Mouse (Mus musculus): ENCODE measurements at regions not wholly inside any gene's neighbourhood (a gene's known extent, or its start where the extent isn't known, plus 50 kb on each side); places are given as distances from the start of the nearest gene placed in this dataset.

- ATAC-seq (ENCODE audit: poor library complexity, severe bottlenecking), result no peak
Measured at GRCm38 (mm10) chr7:133521936-133522335, 80.0 kb downstream of the Tex36 start.

DNA sequence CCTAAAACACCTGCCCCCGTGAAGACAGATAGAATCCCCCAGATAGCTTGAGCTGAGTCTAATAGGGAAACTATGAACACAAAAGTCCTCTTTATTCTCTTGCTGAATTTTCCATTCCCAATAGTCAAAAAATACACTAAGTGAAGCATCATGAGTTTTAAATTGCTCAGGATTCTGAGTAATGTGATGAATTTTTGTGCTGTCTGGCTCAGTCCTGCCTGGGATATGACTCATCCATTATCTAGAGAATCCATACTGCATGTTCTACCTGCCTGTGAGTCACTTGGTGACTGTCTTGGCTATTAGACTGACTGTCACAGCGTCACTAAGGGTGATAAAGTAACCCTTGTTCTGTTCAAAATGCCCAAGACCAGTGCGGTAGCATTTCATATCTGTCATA lies 83.0 kb downstream of the Tex36 start:
- ATAC-seq (ENCODE audit: poor library complexity, severe bottlenecking), result no peak

DNA sequence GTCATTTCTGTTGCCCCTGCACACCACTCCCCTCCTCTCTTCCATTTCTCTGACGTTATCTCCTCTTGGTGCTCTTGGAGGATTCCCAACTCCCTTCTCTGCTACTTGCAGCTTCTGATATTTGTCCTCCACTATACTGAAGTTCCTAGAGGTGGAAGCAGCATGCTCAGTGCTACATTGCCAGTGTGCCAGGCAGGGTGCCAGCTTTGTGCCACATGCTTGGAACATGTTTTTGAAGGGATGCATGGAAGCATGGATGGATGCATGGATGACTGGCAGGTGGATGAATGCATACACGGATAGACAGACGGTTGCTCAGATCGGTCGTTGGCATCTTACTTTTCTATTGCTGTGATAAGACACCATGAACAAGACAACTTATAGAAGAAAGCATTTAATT lies 84.4 kb downstream of the Tex36 start:
- no peak for ATAC-seq (ENCODE audit: poor library complexity, severe bottlenecking)

DNA sequence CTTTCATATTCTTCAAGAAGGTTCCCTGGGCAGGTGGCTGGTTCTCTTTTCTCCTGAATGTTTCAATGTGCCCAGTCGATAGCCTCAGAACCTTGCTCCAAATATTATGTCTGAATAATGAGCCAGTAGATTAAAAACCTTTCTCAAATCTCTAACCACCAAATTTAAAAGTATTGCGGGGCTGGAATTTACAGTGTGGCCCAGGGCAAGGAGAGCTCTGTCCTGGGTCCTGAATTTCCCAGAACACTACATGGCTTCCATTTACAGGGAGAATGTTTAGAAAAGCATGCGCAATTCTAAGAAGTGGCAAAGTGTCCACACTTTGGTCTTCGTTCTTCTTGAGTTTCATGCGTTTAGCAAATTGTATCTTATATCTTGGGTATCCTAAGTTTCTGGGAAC lies 91.0 kb downstream of the Tex36 start:
- ATAC-seq (ENCODE audit: poor library complexity, severe bottlenecking), result no peak

- no peak for ATAC-seq (ENCODE audit: poor library complexity, severe bottlenecking)
Measured at GRCm38 (mm10) chr7:133509486-133509885, 92.5 kb downstream of the Tex36 start.

DNA sequence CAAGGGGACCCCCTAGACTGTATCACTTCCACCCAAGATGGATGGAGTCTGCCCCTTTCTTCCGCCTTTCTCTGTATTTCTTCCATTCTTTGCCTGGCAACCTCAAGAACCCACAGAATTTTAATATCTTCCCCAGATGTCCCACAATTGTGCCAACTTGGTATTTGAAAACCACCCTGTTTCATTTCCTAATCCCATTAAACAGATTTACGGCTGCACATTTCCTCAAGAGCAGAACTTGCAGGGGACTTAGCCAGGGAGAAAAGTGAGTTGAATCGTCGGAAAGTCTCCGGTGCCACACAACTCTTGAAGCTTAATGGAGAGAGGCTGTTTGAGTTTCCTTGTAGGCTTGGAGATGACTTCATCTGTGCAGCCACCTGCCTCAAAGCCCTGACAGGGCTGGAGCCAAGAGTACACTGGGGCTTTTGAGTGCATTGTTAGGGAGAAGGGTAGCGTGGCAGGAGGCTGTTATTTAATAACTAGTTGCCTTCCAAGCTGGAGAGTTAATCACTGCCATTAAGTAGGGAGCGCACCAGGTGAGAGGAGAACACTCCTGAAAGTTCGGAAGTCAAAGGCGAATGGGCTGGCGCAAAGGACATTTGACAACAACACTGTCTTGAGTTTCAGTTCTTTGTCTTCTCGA lies 93.5 kb downstream of the Tex36 start:
- no peak for ATAC-seq (ENCODE audit: poor library complexity, severe bottlenecking)

DNA sequence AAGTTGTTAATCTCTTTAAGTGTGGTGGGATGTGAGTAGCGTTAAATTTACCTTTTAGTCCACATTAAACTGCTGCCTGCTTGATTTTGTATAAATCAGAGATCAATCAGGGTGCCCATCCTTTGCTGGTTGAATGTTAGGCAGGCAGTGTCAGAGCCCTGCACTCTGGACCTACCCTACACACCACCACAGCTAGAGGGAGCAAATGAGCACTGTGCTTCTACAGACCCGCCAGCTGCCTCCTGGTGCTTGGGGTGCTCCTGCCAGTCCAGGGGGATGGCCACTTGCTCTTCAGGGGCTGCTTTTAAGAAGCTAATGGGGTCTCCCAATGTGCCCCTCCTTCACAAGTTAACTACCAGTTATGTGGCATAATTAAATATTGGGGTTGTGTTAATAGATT lies 96.3 kb downstream of the Tex36 start:
- no peak for ATAC-seq (ENCODE audit: poor library complexity, severe bottlenecking)

- no peak for ATAC-seq (ENCODE audit: poor library complexity, severe bottlenecking)
Measured at GRCm38 (mm10) chr7:133503946-133504345, 98.0 kb downstream of the Tex36 start.

DNA sequence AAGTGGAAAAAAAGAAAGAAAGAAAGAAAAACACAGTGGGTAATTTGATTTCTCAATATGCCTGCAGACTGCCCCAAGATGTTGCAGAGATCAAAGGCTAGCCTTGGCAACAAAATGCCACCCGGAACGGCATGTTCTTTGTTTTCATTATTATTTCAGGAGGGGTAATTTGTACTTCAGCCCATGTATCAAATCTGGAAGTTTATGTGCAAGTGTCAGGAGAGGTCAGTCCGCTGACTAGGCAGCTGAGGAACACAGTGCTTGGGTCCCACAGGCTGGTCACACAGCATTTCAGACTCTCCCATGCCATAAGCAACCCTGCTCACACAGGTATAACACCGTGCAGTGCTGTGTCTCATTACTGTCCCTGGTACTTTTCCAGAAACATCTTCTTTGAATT lies 99.2 kb downstream of the Tex36 start:
- no peak for ATAC-seq (ENCODE audit: poor library complexity, severe bottlenecking)

DNA sequence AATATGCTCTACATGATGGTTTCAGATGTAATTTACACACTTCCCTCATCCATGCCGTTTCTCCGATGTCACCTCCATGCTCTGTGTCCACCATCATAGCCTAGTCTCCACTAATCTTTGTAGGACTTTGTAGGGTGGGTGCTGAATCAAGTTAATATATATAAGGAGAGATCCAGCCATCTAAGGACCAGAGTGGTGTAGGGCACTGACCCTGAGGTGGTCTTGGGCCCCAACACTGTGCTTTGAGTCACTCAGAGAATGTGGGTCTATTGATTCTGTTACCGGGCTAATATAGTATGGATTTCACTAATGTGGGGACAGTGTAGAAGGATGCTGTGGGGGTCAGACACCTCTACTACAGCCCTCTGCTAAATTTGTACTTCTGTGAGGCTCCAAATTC lies 104.4 kb downstream of the Tex36 start:
- ATAC-seq (ENCODE audit: poor library complexity, severe bottlenecking), result no peak

DNA sequence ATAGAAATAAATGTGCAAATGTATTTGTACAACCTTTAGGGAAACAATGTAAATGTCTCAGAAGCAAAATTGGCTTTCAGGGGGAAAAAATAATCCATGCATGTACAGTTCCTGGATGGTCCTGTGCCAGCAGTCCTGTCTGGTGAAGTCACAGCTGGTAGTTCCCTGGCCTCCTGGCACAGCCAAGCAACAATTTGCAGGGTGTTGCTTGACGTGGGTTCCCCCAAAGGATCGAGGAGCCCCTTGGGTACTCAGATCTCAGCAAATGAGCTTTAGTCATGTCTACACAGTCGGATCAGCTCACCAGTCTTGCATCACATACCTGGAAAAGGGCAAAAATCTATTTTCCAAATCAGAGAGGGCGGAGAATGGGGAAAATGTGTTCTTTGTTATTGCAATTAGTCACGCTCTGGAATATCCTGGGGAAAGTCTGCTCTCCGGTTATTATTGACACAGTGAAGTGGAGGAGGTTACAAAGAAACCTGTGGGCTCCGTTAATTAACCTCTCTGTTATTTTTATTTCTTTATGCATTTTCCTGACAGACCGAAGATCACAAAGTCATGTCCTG lies 106.9 kb downstream of the Tex36 start:
- ATAC-seq (ENCODE audit: poor library complexity, severe bottlenecking), result no peak

GRCm38 (mm10) chr7:133494256-133494981 lies 107.5 kb downstream of the Tex36 start:
- ATAC-seq (ENCODE audit: poor library complexity, severe bottlenecking), result no peak

DNA sequence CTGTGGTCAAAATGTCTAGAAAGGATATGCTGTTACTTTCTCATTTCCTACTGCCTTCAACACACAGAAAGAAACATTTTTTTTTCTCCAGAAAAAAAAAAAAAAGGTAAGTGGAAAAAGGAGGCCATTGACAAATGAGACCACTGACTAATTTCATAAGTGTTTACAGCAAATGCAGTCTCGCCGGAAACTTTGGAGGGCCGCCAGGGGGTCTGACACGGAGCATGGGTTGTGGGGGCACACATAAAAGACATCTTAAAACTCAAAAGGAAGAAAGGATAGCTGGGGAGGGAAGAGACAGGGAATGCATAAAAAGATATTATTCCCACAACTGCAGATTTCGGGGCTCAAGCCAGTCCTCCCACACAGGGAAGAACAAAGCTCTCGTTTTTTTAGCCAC lies 109.3 kb downstream of the Tex36 start:
- ATAC-seq (ENCODE audit: poor library complexity, severe bottlenecking), result no peak

DNA sequence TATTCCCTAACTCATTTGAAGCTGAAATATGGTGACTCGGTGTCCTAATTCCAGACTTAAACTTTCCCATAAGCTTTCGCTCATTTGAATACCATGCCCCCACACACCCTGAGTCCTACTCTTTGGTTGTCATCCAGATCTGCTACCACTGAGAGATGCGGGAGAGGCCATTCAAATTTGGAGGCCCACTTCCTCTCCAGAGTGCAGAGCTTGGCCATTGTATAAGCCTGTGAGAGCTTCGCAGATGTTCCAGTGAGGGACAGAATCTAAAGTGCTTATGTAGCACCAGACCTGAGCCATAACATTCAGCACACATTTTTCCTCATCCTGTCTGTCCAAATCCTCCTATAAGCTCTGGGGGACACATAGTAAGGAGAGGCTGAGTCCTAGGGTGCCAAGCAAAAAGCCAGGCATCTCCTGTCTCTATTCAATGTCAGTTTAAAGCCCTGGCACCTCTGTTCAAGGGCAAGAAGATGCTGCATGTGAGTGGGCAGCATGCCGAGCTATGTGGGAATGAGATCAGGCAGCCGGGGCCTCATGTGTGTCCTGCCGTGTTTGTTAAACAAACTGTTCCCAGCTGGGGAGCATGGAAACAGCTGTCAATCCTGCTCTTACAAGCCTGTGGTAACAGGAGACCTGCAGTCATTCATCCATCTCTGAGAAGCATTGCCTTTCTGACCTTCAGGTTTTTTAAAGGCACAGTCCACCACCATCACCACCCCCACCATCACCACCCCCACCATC lies 113.9 kb downstream of the Tex36 start:
- no peak for ATAC-seq (ENCODE audit: poor library complexity, severe bottlenecking)

DNA sequence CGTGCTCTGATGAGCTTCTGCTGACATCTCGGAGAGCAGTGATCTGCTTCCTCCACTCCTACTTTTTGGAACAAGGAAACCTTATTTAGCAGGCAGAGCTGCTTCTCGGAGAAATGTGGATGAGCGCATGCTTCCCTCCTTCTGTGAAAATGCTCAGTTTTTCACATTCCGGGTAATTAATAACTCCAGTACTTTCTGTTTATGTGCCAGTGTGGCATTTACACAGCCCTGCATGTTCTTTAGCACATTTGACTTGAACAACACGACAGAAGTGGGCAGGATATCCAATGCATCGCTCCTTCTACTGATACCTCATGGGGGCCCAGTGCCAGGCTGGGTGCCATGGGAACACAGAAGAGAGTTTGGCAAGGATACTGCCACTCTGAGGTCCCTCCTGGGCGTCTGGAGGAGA lies 117.5 kb downstream of the Tex36 start:
- ATAC-seq (ENCODE audit: poor library complexity, severe bottlenecking), result no peak

DNA sequence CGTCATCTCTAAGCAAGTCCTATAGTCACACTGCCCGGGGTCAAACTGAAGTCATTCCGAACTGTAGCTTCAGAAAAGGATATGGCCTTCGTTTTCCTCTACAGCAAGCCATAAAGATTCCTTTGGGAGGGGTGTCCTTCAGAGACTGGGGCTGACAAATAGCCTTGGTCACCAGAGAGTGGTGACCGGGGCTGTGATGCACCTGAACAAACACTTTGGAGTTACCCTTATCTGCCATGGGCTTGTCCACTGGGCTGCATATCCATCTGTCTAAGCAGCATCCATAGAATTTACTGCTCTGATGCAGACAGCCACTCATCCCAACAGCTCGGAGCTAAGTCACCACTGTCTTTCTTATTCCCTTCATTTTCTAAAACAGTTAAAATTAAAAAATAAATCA lies 120.4 kb downstream of the Tex36 start:
- no peak for ATAC-seq (ENCODE audit: poor library complexity, severe bottlenecking)

DNA sequence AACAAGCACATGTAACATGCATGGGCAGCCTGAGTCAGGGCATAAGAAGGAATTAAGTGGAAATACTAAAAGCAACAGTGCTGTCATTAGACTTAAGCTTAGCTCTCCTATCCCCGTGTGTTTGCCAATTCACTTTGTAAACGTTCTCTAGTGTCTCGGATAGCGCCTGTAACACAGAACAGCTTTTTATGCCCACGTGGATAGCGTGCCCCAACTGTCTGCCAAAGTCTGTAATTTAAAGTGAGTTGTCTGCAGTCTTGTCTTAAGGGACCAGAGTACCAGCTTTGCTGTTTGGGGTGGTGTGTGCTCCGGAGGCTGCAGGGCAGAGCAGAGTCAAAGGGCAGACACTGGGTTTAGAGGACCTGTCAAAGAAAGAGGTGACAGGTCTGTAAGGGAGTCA lies 122.3 kb downstream of the Tex36 start:
- ATAC-seq (ENCODE audit: poor library complexity, severe bottlenecking), result no peak

DNA sequence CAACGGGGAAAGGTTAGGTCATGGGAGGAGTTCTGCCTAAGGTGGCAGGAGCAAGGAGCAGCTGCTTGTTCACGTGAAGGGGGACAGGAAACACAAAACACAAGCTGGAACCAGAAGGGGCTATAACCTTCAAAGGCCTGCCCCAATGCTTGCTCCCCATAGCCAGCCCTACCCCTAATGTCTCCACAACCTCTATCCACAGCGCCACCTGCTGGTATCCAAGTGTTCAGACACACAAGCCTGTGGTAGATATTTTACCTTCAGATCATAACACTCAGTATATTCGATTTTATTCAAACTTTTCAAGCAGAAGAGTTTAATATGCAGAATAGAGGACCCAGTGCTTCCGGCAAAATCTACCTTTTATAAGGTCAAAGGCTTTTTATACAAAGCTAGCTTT lies 124.0 kb downstream of the Tex36 start:
- ATAC-seq (ENCODE audit: poor library complexity, severe bottlenecking), result no peak

GRCm38 (mm10) chr7:133477221-133477620 lies 124.7 kb downstream of the Tex36 start:
- no peak for ATAC-seq (ENCODE audit: poor library complexity, severe bottlenecking)

DNA sequence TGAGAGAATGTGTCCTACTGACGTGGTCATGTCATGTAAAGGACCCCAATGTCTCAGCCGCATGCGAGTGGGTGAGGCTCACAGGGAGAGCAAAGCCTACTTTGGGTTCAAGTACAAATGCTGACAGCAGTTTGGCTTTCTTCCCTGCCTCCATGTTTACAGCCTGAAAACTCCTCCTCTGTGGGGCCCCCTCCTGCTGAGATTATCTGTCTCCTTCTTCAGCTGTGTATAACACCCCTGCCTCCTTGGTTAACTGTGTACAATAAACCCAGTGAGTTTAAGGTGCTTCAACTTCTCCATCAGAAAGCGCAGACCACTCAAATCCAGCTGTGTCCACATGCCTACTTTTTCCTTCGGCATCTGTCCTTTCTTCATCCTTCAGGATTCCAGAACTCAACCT lies 130.3 kb downstream of the Tex36 start:
- ATAC-seq (ENCODE audit: poor library complexity, severe bottlenecking), result no peak

GRCm38 (mm10) chr7:133470620-133470958 lies 131.4 kb downstream of the Tex36 start:
- no peak for ATAC-seq (ENCODE audit: poor library complexity, severe bottlenecking)
